Mouse (Mus musculus): Measurements from ENCODE around the gene Bcl2l11.
"Not testable (repeated sequence)": the region's sequence is repeated elsewhere in the genome, so short reads cannot be mapped to it uniquely, and the experiment has no call there.

Gene Bcl2l11

GRCm38 (mm10) chr2:128175625-128176024 lies 49.8 kb downstream of the Bcl2l11 start:
- no peak for DNase-seq

GRCm38 (mm10) chr2:128176391-128177044 lies 50.7 kb downstream of the Bcl2l11 start:
- no peak for DNase-seq

- no peak for DNase-seq
Observed at GRCm38 (mm10) chr2:128177241-128177661, 51.4 kb downstream of the Bcl2l11 start.

GRCm38 (mm10) chr2:128179126-128179807 lies 53.4 kb downstream of the Bcl2l11 start:
- no peak for DNase-seq

- no peak for DNase-seq
Observed at GRCm38 (mm10) chr2:128179808-128180379, 54.1 kb downstream of the Bcl2l11 start.

GRCm38 (mm10) chr2:128182181-128182580 lies 56.3 kb downstream of the Bcl2l11 start:
- DNase-seq: not testable (repeated sequence)

GRCm38 (mm10) chr2:128182751-128183150 lies 56.9 kb downstream of the Bcl2l11 start:
- DNase-seq: no peak

- no peak for DNase-seq
Observed at GRCm38 (mm10) chr2:128183762-128184161, 57.9 kb downstream of the Bcl2l11 start.

GRCm38 (mm10) chr2:128185942-128186341 lies 60.1 kb downstream of the Bcl2l11 start:
- DNase-seq: no peak

GRCm38 (mm10) chr2:128187277-128187676 lies 61.4 kb downstream of the Bcl2l11 start:
- DNase-seq: no peak

- DNase-seq: no peak
Observed at GRCm38 (mm10) chr2:128188461-128188860, 62.6 kb downstream of the Bcl2l11 start.

- DNase-seq: peak; percentile 55 to 58
Observed at GRCm38 (mm10) chr2:128189691-128190090, 63.9 kb downstream of the Bcl2l11 start.

GRCm38 (mm10) chr2:128190196-128190595 lies 64.4 kb downstream of the Bcl2l11 start:
- peak; percentile 53 to 63 for DNase-seq

GRCm38 (mm10) chr2:128193411-128193810 lies 67.6 kb downstream of the Bcl2l11 start:
- no peak for DNase-seq

GRCm38 (mm10) chr2:128197379-128197778 lies 71.5 kb downstream of the Bcl2l11 start:
- no peak for DNase-seq

GRCm38 (mm10) chr2:128203147-128203546 lies 77.3 kb downstream of the Bcl2l11 start:
- peak; percentile 51 to 58 for DNase-seq

GRCm38 (mm10) chr2:128203749-128204405 lies 78.0 kb downstream of the Bcl2l11 start:
- DNase-seq: peak; percentile 81 to 85

GRCm38 (mm10) chr2:128208541-128208940 lies 82.7 kb downstream of the Bcl2l11 start:
- no peak for DNase-seq

- no peak for DNase-seq
Observed at GRCm38 (mm10) chr2:128209841-128210329, 84.0 kb downstream of the Bcl2l11 start.

- no peak for DNase-seq
Observed at GRCm38 (mm10) chr2:128210376-128210775, 84.5 kb downstream of the Bcl2l11 start.

- DNase-seq: no peak
Observed at GRCm38 (mm10) chr2:128211022-128211880, 85.4 kb downstream of the Bcl2l11 start.

- DNase-seq: no peak
Observed at GRCm38 (mm10) chr2:128211881-128212209, 86.0 kb downstream of the Bcl2l11 start.

Data from B cell, adult 2 months (primary cell).